Mouse (Mus musculus): ENCODE data around the gene Dnm3. TPM values are rescaled to one million over a fixed set of nuclear protein-coding genes. Genes with fewer than 3 reads are reported as not detected.

Dnm3 gene
- total and polyA plus RNA-seq, 3 experiments: not detected

DNA sequence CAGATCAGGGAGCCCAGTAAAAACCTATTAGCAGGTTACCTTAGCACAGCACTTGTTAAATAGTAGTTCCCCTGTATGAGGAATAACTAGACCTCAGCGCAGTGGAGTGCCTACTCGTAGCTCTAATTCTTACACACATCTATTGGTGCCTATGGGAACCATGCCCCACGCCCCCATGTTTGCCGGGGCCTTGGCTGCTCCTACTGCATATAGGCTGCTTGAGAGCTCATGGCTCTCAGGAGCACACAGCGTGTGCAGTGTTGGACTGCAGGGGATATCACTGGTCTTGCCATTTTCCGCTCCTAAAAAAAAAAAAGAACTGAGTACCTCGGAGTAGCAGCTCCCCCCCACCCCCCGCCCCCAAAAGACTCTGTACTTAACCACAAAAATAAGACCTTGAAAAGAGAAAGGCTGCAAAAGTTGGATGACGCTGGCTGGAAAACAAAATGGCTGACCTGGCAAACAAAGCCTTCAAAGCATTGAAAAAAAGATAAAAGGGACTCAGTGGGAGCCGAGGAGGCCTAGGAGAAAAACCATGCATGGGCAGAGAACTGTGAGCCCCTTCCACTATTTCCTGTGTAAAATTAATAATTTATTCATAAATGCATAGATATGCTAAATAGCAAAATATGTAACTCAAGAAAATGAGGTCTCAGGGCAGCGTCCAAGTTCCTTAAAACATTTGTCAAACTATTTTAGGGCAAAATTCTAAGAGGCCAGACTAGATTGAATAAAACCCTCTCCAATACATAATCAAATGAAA lies 342.2 kb downstream of the Dnm3 start:
- TF ChIP-seq ETS1 (IDR thresholded peaks at IDR 0.05; ENCODE audit: low read depth, low read length): no peak
- Histone ChIP-seq H3K79me2 (ENCODE audit: control insufficient read depth, insufficient read depth, low read length, poor library complexity) (no peaks in the 10 kb centered on the region), H3K9ac (ENCODE audit: control insufficient read depth, low read depth, low read length, poor library complexity, severe bottlenecking) (no peak overlapping the region), H3K9me3 (replicated peaks; ENCODE audit: insufficient read depth, low read length) (no peaks in the 10 kb centered on the region), H3K27ac (ENCODE audit: control insufficient read depth, low read depth, low read length) (no peak overlapping the region), H3K27me3 (ENCODE audit: control insufficient read depth in 1 of 2, insufficient read depth in 2 of 2, low read length in 2 of 2) (no peaks in the 10 kb centered on the region; a peak in 1 of 4 replicates), H3K36me3 (ENCODE audit: control insufficient read depth in 1 of 2, insufficient read depth in 2 of 2, low read length in 2 of 2) (no peaks in the 10 kb centered on the region), H3K4me3 (ENCODE audit: control insufficient read depth in 1 of 2, insufficient read depth in 1 of 2, low read depth in 2 of 2, low read length in 2 of 2) (no peak overlapping the region), H3K4me1 (ENCODE audit: control insufficient read depth in 1 of 2, insufficient read depth in 2 of 2, low read length in 2 of 2) (no peaks in the 10 kb centered on the region)
- DNase-seq (ENCODE audit: low read depth, low spot score): no peak

DNA sequence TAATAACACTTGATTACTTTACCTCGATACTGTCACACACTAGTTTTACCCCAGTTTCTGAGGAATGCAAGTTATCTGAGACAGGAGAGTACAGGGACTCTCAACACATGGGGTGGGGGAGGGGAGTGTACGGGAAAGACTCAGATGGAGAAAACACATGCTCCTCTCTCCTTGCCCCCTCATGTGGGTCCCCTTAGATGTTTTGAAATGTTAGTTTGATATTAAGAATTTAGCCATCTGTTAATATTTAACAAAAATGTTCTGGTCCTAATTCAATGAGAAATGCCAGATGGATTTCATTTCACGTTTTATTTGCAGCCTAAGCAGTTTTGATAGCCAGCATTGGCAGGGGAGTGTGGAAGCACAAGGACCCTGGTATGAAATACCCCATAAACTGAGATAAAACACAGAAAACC lies 343.2 kb downstream of the Dnm3 start:
- TF ChIP-seq BHLHE40 (IDR thresholded peaks at IDR 0.05; ENCODE audit: borderline replicate concordance, low read depth, low read length): no peak
- TF ChIP-seq POLR2AphosphoS2 (IDR thresholded peaks at IDR 0.05; ENCODE audit: low read length): no peak
- TF ChIP-seq ZC3H11A (IDR thresholded peaks at IDR 0.05; ENCODE audit: low read depth, low read length): no peak
- no peak for TF ChIP-seq CHD2 (IDR thresholded peaks at IDR 0.05; ENCODE audit: low read length)
- no peak for TF ChIP-seq SIN3A (IDR thresholded peaks at IDR 0.05; ENCODE audit: low read length)
- TF ChIP-seq NRF1 (IDR thresholded peaks at IDR 0.05; ENCODE audit: insufficient read depth, low read depth, low read length, poor library complexity, severe bottlenecking): no peak
- TF ChIP-seq MYB (IDR thresholded peaks at IDR 0.05; ENCODE audit: low read depth, low read length): no peak
- no peak for TF ChIP-seq ETS1 (IDR thresholded peaks at IDR 0.05; ENCODE audit: low read depth, low read length)
- no peak for TF ChIP-seq ZKSCAN1 (IDR thresholded peaks at IDR 0.05; ENCODE audit: low read depth, low read length)
- no peak for TF ChIP-seq MAX (IDR thresholded peaks at IDR 0.05; ENCODE audit: low read length)
- no peak for TF ChIP-seq CTCF (IDR thresholded peaks at IDR 0.05 in 2 of 3, conservative IDR thresholded peaks at IDR 0.05 in 1 of 3; ENCODE audit: control insufficient read depth in 1 of 3, insufficient read depth in 1 of 3, low read depth in 2 of 3, low read length in 3 of 3, poor library complexity in 1 of 3, severe bottlenecking in 1 of 3)
- TF ChIP-seq TBP (IDR thresholded peaks at IDR 0.05; ENCODE audit: low read depth, low read length): no peak
- TF ChIP-seq NELFE (IDR thresholded peaks at IDR 0.05; ENCODE audit: low read depth, low read length): no peak
- no peak for TF ChIP-seq POLR2AphosphoS5 (IDR thresholded peaks at IDR 0.05; ENCODE audit: borderline replicate concordance, low read depth, low read length)
- Histone ChIP-seq H3K36me3 (ENCODE audit: control insufficient read depth in 1 of 2, insufficient read depth in 2 of 2, low read length in 2 of 2) (no peaks in the 10 kb centered on the region), H3K79me2 (ENCODE audit: control insufficient read depth, insufficient read depth, low read length, poor library complexity) (no peaks in the 10 kb centered on the region), H3K9ac (ENCODE audit: control insufficient read depth, low read depth, low read length, poor library complexity, severe bottlenecking) (no peak overlapping the region), H3K9me3 (replicated peaks; ENCODE audit: insufficient read depth, low read length) (no peaks in the 10 kb centered on the region), H3K27ac (ENCODE audit: control insufficient read depth, low read depth, low read length) (no peak overlapping the region), H3K27me3 (ENCODE audit: control insufficient read depth in 1 of 2, insufficient read depth in 2 of 2, low read length in 2 of 2) (no peaks in the 10 kb centered on the region; a peak in 1 of 4 replicates), H3K4me3 (ENCODE audit: control insufficient read depth in 1 of 2, insufficient read depth in 1 of 2, low read depth in 2 of 2, low read length in 2 of 2) (no peak overlapping the region), H3K4me1 (ENCODE audit: control insufficient read depth in 1 of 2, insufficient read depth in 2 of 2, low read length in 2 of 2) (no peaks in the 10 kb centered on the region)
- no peak for DNase-seq (ENCODE audit: low read depth, low spot score)
